Mouse (Mus musculus) CH12.LX (cell line): ENCODE data around the gene Mtch2.

ENCODE experiments used
- KAT2A ChIP-seq: IDR thresholded peaks from 2 replicates; pipeline ENCODE4 v1.6.1; 2012; ENCODE audit warnings: low read length, improper control_type of control experiment, inconsistent platforms; ENCODE audit not compliant: insufficient replicate concordance
- MAFK ChIP-seq: IDR thresholded peaks from 2 replicates; pipeline ENCODE4 v1.6.1; 2011; ENCODE audit warnings: low read length, improper control_type of control experiment; ENCODE audit not compliant: insufficient replicate concordance
- RAD21 ChIP-seq: IDR thresholded peaks from 2 replicates; pipeline ENCODE4 v1.6.1; 2011; ENCODE audit warnings: low read depth, mild to moderate bottlenecking, low read length, improper control_type of control experiment, moderate library complexity
- USF1 ChIP-seq: IDR thresholded peaks from 2 replicates; pipeline ENCODE4 v1.6.1; 2014; ENCODE audit warnings: low read depth, mild to moderate bottlenecking, inconsistent platforms, low read length, improper control_type of control experiment
- ZC3H11A ChIP-seq: IDR thresholded peaks from 2 replicates; pipeline ENCODE4 v1.6.1; 2012; ENCODE audit warnings: low read depth, mild to moderate bottlenecking, inconsistent platforms, low read length, improper control_type of control experiment

GRCm38 (mm10) chr2:90846171-90846570 lies 784 bp upstream of the Mtch2 start:
- TF ChIP-seq USF1 (no peak), RAD21 (no peak), KAT2A (no peak), MAFK (no peak), ZC3H11A (no peak)
